Mouse (Mus musculus): ENCODE data around the gene Limk2.

The Limk2 gene

GRCm38 (mm10) chr11:3370162-3370561 is 38.8 kb downstream of the Limk2 start:
- DNase-seq: no peak

- no peak for DNase-seq
Observed at GRCm38 (mm10) chr11:3369449-3369848, 39.5 kb downstream of the Limk2 start.

- DNase-seq: no peak
Observed at GRCm38 (mm10) chr11:3368983-3369382, 40.0 kb downstream of the Limk2 start.

GRCm38 (mm10) chr11:3366411-3366810 is 42.6 kb downstream of the Limk2 start:
- no peak for DNase-seq

- DNase-seq: no peak
Observed at GRCm38 (mm10) chr11:3362854-3363253, 46.1 kb downstream of the Limk2 start.

GRCm38 (mm10) chr11:3352990-3353585 is 55.9 kb downstream of the Limk2 start:
- no peak for DNase-seq

GRCm38 (mm10) chr11:3352131-3352530 is 56.9 kb downstream of the Limk2 start:
- DNase-seq: no peak

- no peak for DNase-seq
Observed at GRCm38 (mm10) chr11:3349343-3349695, 59.7 kb downstream of the Limk2 start.

GRCm38 (mm10) chr11:3348576-3349342 is 60.2 kb downstream of the Limk2 start:
- peak; percentile 44 for DNase-seq

GRCm38 (mm10) chr11:3347835-3348195 is 61.2 kb downstream of the Limk2 start:
- no peak for DNase-seq

GRCm38 (mm10) chr11:3347091-3347834 is 61.7 kb downstream of the Limk2 start:
- peak; percentile 87 for DNase-seq

GRCm38 (mm10) chr11:3346351-3346750 is 62.6 kb downstream of the Limk2 start:
- no peak for DNase-seq

GRCm38 (mm10) chr11:3344916-3345315 is 64.1 kb downstream of the Limk2 start:
- no peak for DNase-seq

GRCm38 (mm10) chr11:3341476-3341875 is 67.5 kb downstream of the Limk2 start:
- DNase-seq: no peak

GRCm38 (mm10) chr11:3337961-3338360 is 71.0 kb downstream of the Limk2 start:
- DNase-seq: no peak

- DNase-seq: peak; percentile 28
Observed at GRCm38 (mm10) chr11:3337173-3337955, 71.6 kb downstream of the Limk2 start.

GRCm38 (mm10) chr11:3336602-3337001 is 72.4 kb downstream of the Limk2 start:
- no peak for DNase-seq

- DNase-seq: peak; percentile 59
Observed at GRCm38 (mm10) chr11:3335651-3336216, 73.3 kb downstream of the Limk2 start.

- DNase-seq: no peak
Observed at GRCm38 (mm10) chr11:3334711-3335316, 74.2 kb downstream of the Limk2 start.

- DNase-seq: no peak
Observed at GRCm38 (mm10) chr11:3334141-3334710, 74.8 kb downstream of the Limk2 start.

- DNase-seq: no peak
Observed at GRCm38 (mm10) chr11:3333111-3333695, 75.8 kb downstream of the Limk2 start.

All from kidney, postnatal 14 days (tissue).